Mouse (Mus musculus) erythroblast, embryonic 14.5 days (primary cell): ENCODE measurements at regions not wholly inside any gene's neighbourhood (a gene's known extent, or its start where the extent isn't known, plus 50 kb on each side); places are given as distances from the start of the nearest gene placed in this dataset.

Experiments
- GATA1 ChIP-seq: IDR thresholded peaks from 2 replicates; pipeline ENCODE4 v1.6.1; 2012; ENCODE audit warnings: low read length, inconsistent platforms, mixed read lengths
- TAL1 ChIP-seq: IDR thresholded peaks from 3 replicates; pipeline ENCODE4 v1.6.1; 2012; ENCODE audit warnings: low read length, inconsistent platforms, mixed read lengths

- TF ChIP-seq TAL1 (no peak), GATA1 (no peak)
Observed at GRCm38 (mm10) chr7:72906536-72906935, 468.8 kb upstream of the Rgma start.
